Mouse (Mus musculus) hindbrain, embryonic 16.5 days (tissue): Measurements from ENCODE around the gene Agmo. TPM values are rescaled to one million over a fixed set of nuclear protein-coding genes. Genes with fewer than 3 reads are reported as not detected.

Experiments used
- ATAC-seq: fragments of 200-750 bp; cut with Nextera tagmentation; 2 replicates; pipeline ENCODE4 v1.8.0; 2017; ENCODE audit warnings: moderate TSS enrichment, moderate library complexity
- H3K27ac ChIP-seq: fragments of 300-500 bp; sonication (generic); 2 replicates; pipeline ENCODE4 v1.5.1; 2014; ENCODE audit warnings: low read depth, mild to moderate bottlenecking, control low read depth, low read length, moderate library complexity
- H3K27me3 ChIP-seq: fragments of 300-500 bp; sonication (generic); replicated peaks from 2 replicates; pipeline ENCODE4 v1.6.1; 2014; ENCODE audit warnings: low read length; ENCODE audit not compliant: control insufficient read depth, insufficient read depth
- H3K36me3 ChIP-seq: fragments of 300-500 bp; sonication (generic); 2 replicates; pipeline ENCODE4 v1.6.1; 2014; ENCODE audit warnings: mild to moderate bottlenecking, low read length, moderate library complexity, mixed read lengths; ENCODE audit not compliant: control insufficient read depth, insufficient read depth
- H3K4me1 ChIP-seq: fragments of 300-500 bp; sonication (generic); 2 replicates; pipeline ENCODE4 v1.6.1; 2014; ENCODE audit warnings: low read depth, low read length; ENCODE audit not compliant: control insufficient read depth, insufficient read depth
- H3K4me2 ChIP-seq: fragments of 300-500 bp; sonication (generic); 2 replicates; pipeline ENCODE4 v1.6.1; 2014; ENCODE audit warnings: mild to moderate bottlenecking, low read length, control low read depth, moderate library complexity
- H3K4me3 ChIP-seq: fragments of 300-500 bp; sonication (generic); 2 replicates; pipeline ENCODE4 v1.5.1; 2014; ENCODE audit warnings: mild to moderate bottlenecking, low read length, control low read depth, moderate library complexity
- H3K9ac ChIP-seq: fragments of 300-500 bp; sonication (generic); 2 replicates; pipeline ENCODE4 v1.6.1; 2014; ENCODE audit warnings: low read depth, mild to moderate bottlenecking, control low read depth, low read length, moderate library complexity
- H3K9me3 ChIP-seq: fragments of 300-500 bp; sonication (generic); 2 replicates; pipeline ENCODE4 v1.6.1; 2014; ENCODE audit warnings: mild to moderate bottlenecking, low read length, moderate library complexity; ENCODE audit not compliant: control insufficient read depth
- WGBS: fragments of 180-500 bp; shearing (Covaris S2); extraction: QIAGEN DNeasy Blood & Tissue Kit; methylation state at CpG from one replicate; pipeline ENCODE4 v1.1.7; 2014; 5-methylcytosine and 5-hydroxymethylcytosine counted together
- polyA plus RNA-seq: library from polyadenylated mRNA; unstranded; fragments of >200 nt; fragmentation: Nextera tagmentation; extraction: Ambion mirVana; gene quantifications from 2 replicates; pipeline ENCODE4 v1.2.1, GENCODE M21; 2015

Gene Agmo
- polyA plus RNA-seq, 1 experiment from 2014 or later: 1.3 TPM

DNA sequence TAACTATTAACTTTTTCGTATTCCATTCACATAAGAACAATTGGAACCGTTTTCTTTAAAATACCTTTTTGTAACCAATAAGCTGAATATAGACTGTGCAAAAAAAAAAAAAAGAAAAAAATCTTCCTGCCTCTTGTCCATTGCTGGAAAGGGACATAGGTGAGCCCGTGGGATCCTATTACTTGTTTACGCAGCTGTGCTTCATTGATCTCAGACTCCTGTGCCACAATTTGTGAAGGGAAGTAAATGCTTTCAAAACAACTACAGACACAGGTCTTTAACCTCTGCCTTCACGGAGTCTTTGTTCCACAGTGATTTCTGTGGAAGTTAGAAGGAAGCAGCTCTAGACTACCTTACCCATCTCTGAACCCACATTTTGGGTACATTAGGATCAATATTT is 104.3 kb downstream of the Agmo start:
- ATAC-seq: no peak
- Histone ChIP-seq H3K36me3 (no peaks in the 10 kb centered on the region), H3K9me3 (no peaks in the 10 kb centered on the region), H3K4me2 (no peak overlapping the region), H3K4me3 (no peak overlapping the region), H3K4me1 (no peaks in the 10 kb centered on the region), H3K9ac (no peak overlapping the region), H3K27me3 (no peaks in the 10 kb centered on the region), H3K27ac (no peak overlapping the region)
- WGBS: 79% methylated on average over 5 of the region's 5 CpGs

DNA sequence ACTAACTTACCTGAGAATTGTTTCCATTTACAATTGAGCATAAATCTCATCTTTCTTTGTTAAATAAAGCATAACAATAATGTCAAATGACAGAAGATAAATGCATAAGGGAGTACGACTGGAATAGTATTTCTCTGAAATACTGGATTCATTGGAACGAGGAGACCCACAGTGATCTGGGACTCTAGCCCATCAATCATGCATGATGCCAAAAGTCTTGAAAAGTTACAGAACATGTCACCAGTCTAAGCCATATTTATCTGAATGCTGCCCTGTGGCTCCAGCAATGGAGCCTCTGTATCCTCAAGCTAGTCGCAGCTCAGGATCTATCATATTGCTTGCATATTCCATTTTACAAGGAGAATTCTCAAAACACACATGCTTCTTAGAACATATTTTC is 150.9 kb downstream of the Agmo start:
- Histone ChIP-seq H3K9me3 (no peaks in the 10 kb centered on the region), H3K9ac (no peak overlapping the region), H3K27me3 (no peaks in the 10 kb centered on the region), H3K36me3 (no peaks in the 10 kb centered on the region), H3K4me3 (no peak overlapping the region), H3K27ac (no peak overlapping the region), H3K4me2 (no peak overlapping the region), H3K4me1 (no peaks in the 10 kb centered on the region)
- 64% methylated on average over 3 of the region's 3 CpGs for WGBS
- no peak for ATAC-seq

- no peaks in the 10 kb centered on the region for H3K4me1 ChIP-seq
- H3K4me3 ChIP-seq: no peak overlapping the region
- H3K4me2 ChIP-seq: no peak overlapping the region
- H3K9ac ChIP-seq: no peak overlapping the region
- WGBS: 95% methylated on average over 6 of the region's 6 CpGs
- H3K36me3 ChIP-seq: no peaks in the 10 kb centered on the region
- ATAC-seq: no peak
- no peaks in the 10 kb centered on the region for H3K9me3 ChIP-seq
- no peaks in the 10 kb centered on the region for H3K27me3 ChIP-seq
- H3K27ac ChIP-seq: no peak overlapping the region
Observed at GRCm38 (mm10) chr12:37402541-37402940, 161.1 kb downstream of the Agmo start.

DNA sequence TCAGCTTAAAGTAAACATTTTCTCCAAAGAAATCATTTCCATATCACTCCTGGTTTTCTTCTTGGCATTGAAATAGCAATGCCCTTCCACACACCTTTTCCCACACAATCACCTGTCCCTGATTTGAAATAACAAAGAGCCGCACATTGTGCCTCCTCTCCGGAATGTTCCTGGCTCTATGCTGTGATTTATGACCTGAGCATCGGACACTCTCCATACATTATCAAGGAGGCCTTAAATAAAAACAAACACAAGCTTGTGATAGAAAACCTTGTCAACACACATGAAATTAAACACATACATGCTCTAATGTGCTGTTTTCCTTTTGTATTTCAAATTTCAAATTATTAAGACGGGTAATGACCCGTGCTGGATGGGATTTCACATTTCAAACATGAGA is 184.9 kb downstream of the Agmo start:
- Histone ChIP-seq H3K27ac (no peak overlapping the region), H3K9ac (no peak overlapping the region), H3K4me2 (no peak overlapping the region), H3K4me3 (no peak overlapping the region), H3K4me1 (no peaks in the 10 kb centered on the region), H3K9me3 (no peaks in the 10 kb centered on the region), H3K36me3 (no peaks in the 10 kb centered on the region), H3K27me3 (no peaks in the 10 kb centered on the region)
- WGBS: 82% methylated on average over 5 of the region's 5 CpGs
- no peak for ATAC-seq

GRCm38 (mm10) chr12:37426750-37427149 is 185.3 kb downstream of the Agmo start:
- H3K9ac ChIP-seq: no peak overlapping the region
- H3K27ac ChIP-seq: no peak overlapping the region
- H3K36me3 ChIP-seq: no peaks in the 10 kb centered on the region
- 68% methylated on average over 5 of the region's 5 CpGs for WGBS
- no peaks in the 10 kb centered on the region for H3K27me3 ChIP-seq
- no peaks in the 10 kb centered on the region for H3K4me1 ChIP-seq
- no peak overlapping the region for H3K4me2 ChIP-seq
- ATAC-seq: no peak
- no peak overlapping the region for H3K4me3 ChIP-seq
- H3K9me3 ChIP-seq: no peaks in the 10 kb centered on the region

DNA sequence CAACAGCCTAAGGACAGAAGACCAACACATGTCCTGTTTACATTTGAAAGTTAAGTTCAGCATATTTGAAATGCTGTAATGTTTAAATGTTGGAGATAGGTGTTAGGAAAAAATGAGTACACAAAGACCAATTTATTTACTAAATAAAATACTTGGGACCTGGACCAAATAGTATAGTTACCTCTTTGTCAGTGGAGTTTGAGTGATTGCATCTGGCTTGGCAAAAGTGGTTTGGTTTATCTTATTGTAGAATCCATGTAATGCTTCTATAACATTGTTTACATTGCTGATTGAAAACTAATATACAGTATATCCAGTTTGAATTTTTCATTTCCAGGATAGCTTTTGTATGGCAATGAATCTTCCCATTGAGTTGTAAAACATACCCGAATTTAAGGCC is 193.0 kb downstream of the Agmo start:
- Histone ChIP-seq H3K4me2 (no peak overlapping the region), H3K36me3 (no peaks in the 10 kb centered on the region), H3K4me3 (no peak overlapping the region), H3K9ac (no peak overlapping the region), H3K27ac (no peak overlapping the region), H3K9me3 (no peaks in the 10 kb centered on the region), H3K4me1 (no peaks in the 10 kb centered on the region), H3K27me3 (no peaks in the 10 kb centered on the region)
- 76% methylated on average over 1 of the region's 1 CpGs for WGBS
- ATAC-seq: no peak

DNA sequence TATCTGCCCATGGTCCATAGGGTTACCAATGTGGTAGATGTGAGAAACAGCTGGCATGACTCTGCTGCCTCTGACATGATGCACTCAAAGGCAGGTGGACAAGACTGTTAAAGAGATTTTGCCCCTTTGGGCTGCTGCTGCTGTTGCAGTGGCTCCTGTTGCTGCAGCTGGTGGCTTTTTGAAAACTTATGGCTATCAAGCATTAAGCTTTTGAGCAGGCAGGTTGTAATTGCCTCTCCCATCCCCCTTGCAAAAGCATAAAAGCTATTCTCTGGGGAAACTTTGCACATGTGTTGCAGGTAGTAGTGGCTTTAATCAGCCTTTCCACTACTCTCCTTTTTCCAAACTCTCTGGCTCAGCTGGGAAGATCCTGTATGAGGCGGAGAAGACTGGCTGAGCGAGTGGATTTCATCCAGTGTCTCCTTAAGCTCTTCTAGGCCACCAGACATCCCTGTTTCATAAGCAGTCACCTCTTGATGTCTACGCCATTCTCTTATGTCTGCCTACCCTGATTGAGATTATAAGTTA is 201.1 kb downstream of the Agmo start:
- no peaks in the 10 kb centered on the region for H3K27me3 ChIP-seq

DNA sequence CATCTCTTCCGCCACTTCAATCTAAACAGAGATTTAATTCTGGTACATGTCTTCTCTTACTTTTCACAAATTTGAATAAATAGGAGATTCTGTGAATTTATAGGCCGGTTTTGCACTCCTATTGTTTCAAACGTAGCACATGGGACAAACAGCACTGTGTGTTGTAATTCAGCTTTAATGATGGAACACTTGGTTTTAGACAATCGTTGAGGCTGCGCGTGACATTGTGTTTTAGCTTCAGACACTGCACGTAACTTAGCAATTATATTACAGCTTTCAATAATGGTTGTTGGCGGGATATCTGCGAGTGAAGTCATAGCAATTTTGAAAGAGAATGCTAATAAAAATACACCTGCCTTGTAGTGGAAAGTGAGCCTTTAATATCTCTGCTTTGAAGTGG is 203.8 kb downstream of the Agmo start:
- no peak overlapping the region for H3K4me3 ChIP-seq
- H3K36me3 ChIP-seq: no peaks in the 10 kb centered on the region
- no peak overlapping the region for H3K4me2 ChIP-seq
- no peaks in the 10 kb centered on the region for H3K9me3 ChIP-seq
- H3K9ac ChIP-seq: no peak overlapping the region
- WGBS: 73% methylated on average over 9 of the region's 9 CpGs
- no peaks in the 10 kb centered on the region for H3K4me1 ChIP-seq
- no peaks in the 10 kb centered on the region for H3K27me3 ChIP-seq
- no peak for ATAC-seq
- H3K27ac ChIP-seq: no peak overlapping the region

More for the DNA sequence above, 201.1 kb downstream of the Agmo start:
- Histone ChIP-seq H3K36me3 (no peaks in the 10 kb centered on the region), H3K9ac (no peak overlapping the region), H3K4me3 (no peak overlapping the region), H3K27ac (no peak overlapping the region), H3K4me2 (no peak overlapping the region), H3K9me3 (no peaks in the 10 kb centered on the region), H3K4me1 (no peaks in the 10 kb centered on the region)
- WGBS: 90% methylated on average over 3 of the region's 3 CpGs
- ATAC-seq: no peak

GRCm38 (mm10) chr12:37449597-37449996 is 208.2 kb downstream of the Agmo start:
- no peak for ATAC-seq
- H3K4me3 ChIP-seq: no peak overlapping the region
- no peak overlapping the region for H3K4me2 ChIP-seq
- no peaks in the 10 kb centered on the region for H3K27me3 ChIP-seq
- no peaks in the 10 kb centered on the region for H3K9me3 ChIP-seq
- H3K27ac ChIP-seq: no peak overlapping the region
- H3K36me3 ChIP-seq: no peaks in the 10 kb centered on the region
- 37% methylated on average over 2 of the region's 2 CpGs for WGBS
- no peak overlapping the region for H3K9ac ChIP-seq
- no peaks in the 10 kb centered on the region for H3K4me1 ChIP-seq
